Mouse (Mus musculus): Measurements from ENCODE around the gene Agfg1.

DNA sequence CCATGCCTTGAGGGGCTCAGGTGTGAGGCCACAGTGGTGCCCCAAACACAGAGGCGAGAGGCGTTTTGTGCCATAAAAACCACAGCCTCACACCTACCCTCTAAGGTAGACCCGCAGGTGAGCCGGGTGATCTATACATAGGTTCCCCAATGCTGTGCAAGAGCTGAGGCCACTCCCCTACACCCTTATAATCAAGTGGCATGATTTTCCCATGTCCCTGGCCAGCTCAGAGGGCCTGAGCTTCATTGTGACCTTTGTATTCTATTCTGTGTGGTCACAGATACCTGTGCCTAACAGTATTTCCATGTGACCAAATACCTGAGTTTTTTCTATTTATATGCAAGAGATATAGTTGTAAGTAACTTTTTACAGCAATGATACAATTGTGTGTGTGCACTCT is 21.1 kb downstream of the Agfg1 start:
- TF ChIP-seq CTCF (IDR thresholded peaks at IDR 0.05; ENCODE audit: borderline replicate concordance, insufficient read depth, low read length) (no peak), POLR2A (IDR thresholded peaks at IDR 0.05; ENCODE audit: low read depth, low read length) (no peak)
